Mouse (Mus musculus) heart, embryonic 11.5 days (tissue): ENCODE data around the gene Kdm6b. TPM values are rescaled to one million over a fixed set of nuclear protein-coding genes. Genes with fewer than 3 reads are reported as not detected.

ENCODE experiments used
- ATAC-seq: fragments of 200-750 bp; cut with Nextera tagmentation; replicated peaks from 2 replicates; pipeline ENCODE4 v1.8.0; 2017; ENCODE audit warnings: moderate library complexity; ENCODE audit not compliant: insufficient number of reproducible peaks, low FRiP score, low TSS enrichment
- H3K27ac ChIP-seq: fragments of 300-500 bp; sonication (generic); 2 replicates; pipeline ENCODE4 v1.5.1; 2014; ENCODE audit warnings: mild to moderate bottlenecking, low read depth, low read length
- H3K27me3 ChIP-seq: fragments of 300-500 bp; sonication (generic); 2 replicates; pipeline ENCODE4 v1.6.1; 2014; ENCODE audit warnings: mild to moderate bottlenecking, low read length, mixed read lengths; ENCODE audit not compliant: control insufficient read depth, insufficient read depth
- H3K36me3 ChIP-seq: fragments of 300-500 bp; sonication (generic); 2 replicates; pipeline ENCODE4 v1.6.1; 2014; ENCODE audit warnings: mild to moderate bottlenecking, low read length, moderate library complexity, mixed read lengths; ENCODE audit not compliant: control insufficient read depth, insufficient read depth
- H3K4me1 ChIP-seq: fragments of 300-500 bp; sonication (generic); 2 replicates; pipeline ENCODE4 v1.6.1; 2014; ENCODE audit warnings: low read length; ENCODE audit not compliant: control insufficient read depth, insufficient read depth
- H3K4me2 ChIP-seq: fragments of 300-500 bp; sonication (generic); 2 replicates; pipeline ENCODE4 v1.6.1; 2014; ENCODE audit warnings: mild to moderate bottlenecking, moderate library complexity
- H3K4me3 ChIP-seq: fragments of 300-500 bp; sonication (generic); 2 replicates; pipeline ENCODE4 v1.5.1; 2014; ENCODE audit warnings: low read depth, low read length
- H3K9ac ChIP-seq: fragments of 300-500 bp; sonication (generic); 2 replicates; pipeline ENCODE4 v1.6.1; 2014; ENCODE audit warnings: mild to moderate bottlenecking, low read depth, low read length, moderate library complexity
- H3K9me3 ChIP-seq: fragments of 300-500 bp; sonication (generic); replicated peaks from 2 replicates; pipeline ENCODE4 v1.6.1; 2016; ENCODE audit warnings: low read length; ENCODE audit not compliant: control insufficient read depth
- WGBS: fragments of 180-500 bp; shearing (Covaris S2); extraction: QIAGEN DNeasy Blood & Tissue Kit; methylation state at CpG from one replicate; pipeline ENCODE4 v1.1.7; 2014; ENCODE audit not compliant: insufficient replicate concordance; 5-methylcytosine and 5-hydroxymethylcytosine counted together
- polyA plus RNA-seq: library from polyadenylated mRNA; unstranded; fragments of >200 nt; fragmentation: Nextera tagmentation; extraction: Ambion mirVana; gene quantifications from 2 replicates; pipeline ENCODE4 v1.2.1, GENCODE M21; 2014

The Kdm6b gene
- polyA plus RNA-seq, 1 experiment from 2014 or later: 25.1 TPM

DNA sequence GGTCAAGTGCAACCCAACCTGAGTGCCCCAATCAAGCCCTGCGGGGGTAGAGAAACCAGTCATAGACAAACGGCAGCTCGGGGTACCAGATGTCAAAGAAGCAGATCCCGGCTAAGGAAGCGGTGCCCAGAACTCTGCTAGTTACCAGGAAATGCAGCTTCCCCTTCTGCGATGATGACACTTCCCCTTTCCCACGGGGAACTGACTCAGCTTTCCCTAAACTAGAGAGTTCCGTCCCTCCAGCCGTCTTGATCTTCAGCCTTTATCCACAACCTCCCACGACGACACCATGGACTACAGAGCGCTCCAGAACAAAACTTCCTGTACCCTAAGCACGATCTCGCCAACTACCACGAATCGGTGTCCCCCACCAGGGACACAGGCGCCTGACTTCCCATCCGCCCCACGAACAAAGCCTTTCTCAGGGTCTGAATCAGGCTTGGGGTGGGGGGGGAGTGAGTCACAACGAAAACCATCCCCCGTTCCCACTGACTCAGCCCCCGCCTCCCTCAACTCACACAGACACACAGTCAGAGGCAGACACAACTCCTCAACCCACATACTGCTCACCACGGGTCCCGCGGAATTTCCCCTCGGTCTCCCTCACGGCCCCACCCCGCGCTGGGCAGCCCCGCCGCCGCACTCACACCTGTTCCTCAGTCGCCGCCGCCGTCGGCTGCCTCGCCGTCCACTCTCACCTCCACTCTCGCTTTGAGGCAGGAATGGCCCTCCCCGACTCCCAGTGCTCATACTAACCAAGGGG lies 3.0 kb downstream of the Kdm6b start:
- Histone ChIP-seq H3K27ac (peak overlapping the region; percentile 98), H3K9ac (peak overlapping the region; percentile 92), H3K36me3 (peaks cover 25% of the 10 kb centered on the region), H3K4me1 (peaks cover 42% of the 10 kb centered on the region), H3K9me3 (no peaks in the 10 kb centered on the region), H3K4me2 (peak overlapping the region; percentile 99), H3K4me3 (peak overlapping the region; percentile 90), H3K27me3 (no peaks in the 10 kb centered on the region)
- under 1% methylated on average over 41 of the region's 41 CpGs for WGBS
- ATAC-seq: 0 out of 2 replicates have a peak, but pooled peaks have one; percentile 7

- Histone ChIP-seq H3K27me3 (no peaks in the 10 kb centered on the region), H3K4me2 (peak overlapping the region; percentile 99)
- 0% methylated on average over 18 of the region's 18 CpGs for WGBS
These were observed 3.5 kb downstream of the Kdm6b start for GRCm38 (mm10) chr11:69410045-69410309.

DNA sequence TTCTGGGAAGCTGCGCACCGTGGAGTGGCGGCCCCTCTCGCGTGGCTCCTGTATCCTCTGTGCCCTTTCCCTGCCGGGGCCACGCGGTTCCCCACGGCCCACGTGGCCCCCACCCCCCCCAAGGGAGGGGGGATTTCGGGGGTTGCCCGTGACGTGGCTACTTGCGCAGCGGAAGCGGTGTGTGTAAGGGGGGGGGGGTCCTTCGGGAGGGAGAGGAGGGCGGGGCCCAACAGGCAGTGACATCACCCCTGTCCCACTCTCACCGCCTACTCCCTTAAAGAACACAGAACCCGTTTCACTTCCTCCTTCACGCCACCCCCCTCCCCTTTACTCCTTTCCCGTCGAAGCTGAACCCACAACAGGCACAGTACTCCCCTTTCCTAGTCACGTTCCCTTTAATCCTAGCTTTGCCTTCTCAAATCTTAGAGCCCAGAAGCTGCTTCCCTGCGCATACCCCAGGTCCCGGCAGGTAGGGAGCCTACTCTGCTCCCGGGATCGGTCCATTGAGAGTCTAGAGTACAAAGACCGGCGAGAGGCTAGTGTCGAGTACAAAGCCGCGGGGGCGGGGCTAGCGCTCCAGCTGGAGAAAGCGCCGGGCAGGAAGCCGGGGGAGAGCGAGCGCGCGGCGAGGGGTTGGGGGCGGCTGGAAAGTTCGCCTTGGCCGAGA lies 4.0 kb downstream of the Kdm6b start:
- no peaks in the 10 kb centered on the region for H3K27me3 ChIP-seq
- WGBS: 0% methylated on average over 46 of the region's 46 CpGs
- peak overlapping the region; percentile 90 for H3K4me3 ChIP-seq
- H3K4me1 ChIP-seq: peaks cover 38% of the 10 kb centered on the region
- H3K4me2 ChIP-seq: peak overlapping the region; percentile 99
- peak overlapping the region; percentile 98 for H3K27ac ChIP-seq
- H3K9me3 ChIP-seq: no peaks in the 10 kb centered on the region
- H3K36me3 ChIP-seq: peaks cover 33% of the 10 kb centered on the region
- peak overlapping the region; percentile 92 for H3K9ac ChIP-seq
- ATAC-seq: peak; percentile 31; the same call in 1 of the 2 replicates

More at GRCm38 (mm10) chr11:69410045-69410309, 3.5 kb downstream of the Kdm6b start:
- Histone ChIP-seq H3K27ac (peak overlapping the region; percentile 98), H3K36me3 (peaks cover 29% of the 10 kb centered on the region), H3K4me3 (peak overlapping the region; percentile 90), H3K9ac (peak overlapping the region; percentile 92), H3K4me1 (peaks cover 42% of the 10 kb centered on the region), H3K9me3 (no peaks in the 10 kb centered on the region)
- no peak for ATAC-seq

DNA sequence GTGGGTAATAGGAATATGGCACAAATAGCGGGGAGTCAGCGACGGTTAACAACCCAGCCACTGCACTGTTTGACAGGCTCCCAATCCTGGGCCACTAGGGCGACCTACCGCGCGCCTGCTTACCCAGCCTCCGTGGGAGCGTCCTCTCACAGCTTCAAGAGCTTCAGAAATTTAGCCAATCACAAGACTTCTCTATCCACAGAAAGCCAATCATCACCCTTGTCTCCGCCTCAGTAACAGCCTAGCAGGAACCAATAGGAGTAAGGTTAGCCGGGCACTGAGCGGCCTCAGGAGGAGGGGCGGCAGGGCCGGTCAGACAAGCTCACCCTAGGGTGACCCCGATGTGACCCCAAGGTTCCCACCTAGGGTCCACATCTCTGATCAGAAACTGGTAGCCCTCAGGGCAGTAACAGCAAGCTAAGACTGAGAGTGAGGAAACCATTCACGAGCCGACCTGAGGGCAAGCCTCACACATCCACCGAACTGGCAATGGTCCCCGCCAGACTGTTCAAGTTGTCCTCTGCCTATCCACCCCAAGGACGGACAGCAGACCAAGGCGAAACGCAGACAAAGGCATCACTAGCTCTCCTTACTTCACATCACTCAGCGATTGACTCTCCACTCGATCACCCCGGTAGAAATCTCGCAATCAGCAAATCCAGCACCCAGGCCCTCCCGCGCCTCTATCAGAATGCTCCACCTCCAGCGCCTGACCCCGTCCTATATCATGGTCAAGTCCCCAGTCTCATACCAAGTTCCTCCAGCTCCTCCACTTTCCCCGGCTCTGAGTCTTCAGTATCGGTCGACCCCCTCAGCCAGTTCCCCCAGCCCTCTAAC lies 4.7 kb downstream of the Kdm6b start:
- Histone ChIP-seq H3K9me3 (no peaks in the 10 kb centered on the region), H3K4me1 (peaks cover 30% of the 10 kb centered on the region), H3K9ac (peak overlapping the region; percentile 92), H3K4me2 (peak overlapping the region; percentile 99), H3K27me3 (no peaks in the 10 kb centered on the region), H3K27ac (peak overlapping the region; percentile 98), H3K36me3 (peaks cover 38% of the 10 kb centered on the region), H3K4me3 (peak overlapping the region; percentile 90)
- WGBS: 1% methylated on average over 33 of the region's 33 CpGs
- peak; percentile 70 for ATAC-seq

- Histone ChIP-seq H3K4me3 (peak overlapping the region; percentile 90; the same call in 1 of the 2 replicates), H3K36me3 (peaks cover 43% of the 10 kb centered on the region), H3K27ac (no peak overlapping the region), H3K9me3 (no peaks in the 10 kb centered on the region), H3K27me3 (no peaks in the 10 kb centered on the region), H3K4me1 (peaks cover 19% of the 10 kb centered on the region), H3K4me2 (peak overlapping the region; percentile 99), H3K9ac (no peak overlapping the region)
- WGBS: 85% methylated on average over 4 of the region's 4 CpGs
- ATAC-seq: no peak
These were observed 5.8 kb downstream of the Kdm6b start for GRCm38 (mm10) chr11:69407724-69408004.

DNA sequence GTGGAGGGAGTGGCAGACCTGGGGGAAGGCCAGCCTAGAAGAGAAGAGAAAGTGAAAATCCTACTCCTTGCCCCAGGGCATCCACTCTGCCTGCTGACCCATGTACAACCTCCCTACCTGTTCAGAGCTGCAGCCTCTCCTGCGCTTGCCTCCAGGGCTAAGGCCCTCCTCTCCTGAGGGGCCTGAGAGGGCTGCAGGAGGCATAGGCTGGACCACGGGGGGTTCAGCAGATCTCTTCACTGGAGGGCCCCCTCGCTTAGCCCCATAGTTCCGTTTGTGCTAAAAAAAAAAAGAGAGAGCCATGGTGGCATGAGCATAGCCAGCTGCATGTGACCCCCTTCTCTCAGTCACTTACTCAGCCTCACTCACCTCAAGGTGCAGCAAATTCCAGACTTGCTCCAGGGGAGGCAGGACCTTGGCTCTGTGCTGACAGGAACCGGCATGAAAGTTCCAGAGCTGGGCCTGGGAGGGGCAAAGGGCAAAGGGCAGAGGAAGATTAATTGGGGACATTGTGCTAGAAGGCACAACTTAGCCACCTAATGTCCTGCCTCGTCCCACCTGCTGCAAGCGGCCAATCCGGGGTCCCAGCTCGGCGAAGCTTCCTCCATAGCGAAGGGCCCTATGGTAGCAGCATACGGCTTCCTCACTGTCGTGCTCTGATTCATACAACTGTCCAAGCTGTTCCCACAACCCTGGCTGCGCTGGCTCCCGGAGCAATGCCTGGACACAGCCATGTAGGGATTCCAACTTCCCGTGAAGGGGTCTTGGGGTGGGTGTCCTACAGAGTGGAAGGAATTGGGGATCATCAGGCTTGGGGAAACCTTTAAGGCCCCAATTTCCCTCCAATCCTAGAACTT lies 6.4 kb downstream of the Kdm6b start:
- Histone ChIP-seq H3K36me3 (peaks cover 43% of the 10 kb centered on the region), H3K27ac (no peak overlapping the region), H3K27me3 (no peaks in the 10 kb centered on the region), H3K4me2 (no peak overlapping the region), H3K9ac (no peak overlapping the region), H3K9me3 (no peaks in the 10 kb centered on the region), H3K4me3 (no peak overlapping the region), H3K4me1 (peaks cover 14% of the 10 kb centered on the region)
- ATAC-seq: no peak
- WGBS: 88% methylated on average over 16 of the region's 16 CpGs

DNA sequence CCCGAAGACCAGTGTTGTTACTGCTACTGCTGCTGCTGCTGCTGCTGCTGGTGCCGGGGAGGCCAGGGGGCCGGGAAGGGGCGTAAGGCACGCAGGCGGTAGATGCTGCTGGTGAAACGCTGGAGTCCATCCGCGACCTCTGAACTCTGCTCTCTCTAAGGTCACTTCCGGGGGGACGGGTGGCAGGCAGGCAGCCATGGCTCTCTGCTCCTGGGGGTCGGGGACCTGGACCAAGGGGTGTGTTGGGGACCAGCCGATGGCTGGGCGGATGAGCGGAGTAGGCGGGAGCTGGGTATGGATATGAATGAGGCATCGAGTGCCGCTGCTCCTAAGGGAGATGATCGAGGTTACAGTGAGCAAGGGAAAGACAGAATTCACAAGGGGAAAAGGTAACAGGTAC lies 7.2 kb downstream of the Kdm6b start:
- peaks cover 48% of the 10 kb centered on the region for H3K36me3 ChIP-seq
- H3K4me2 ChIP-seq: no peak overlapping the region
- no peak overlapping the region for H3K4me3 ChIP-seq
- no peak overlapping the region for H3K9ac ChIP-seq
- H3K27ac ChIP-seq: no peak overlapping the region
- H3K9me3 ChIP-seq: no peaks in the 10 kb centered on the region
- no peaks in the 10 kb centered on the region for H3K27me3 ChIP-seq
- WGBS: 87% methylated on average over 19 of the region's 19 CpGs
- ATAC-seq: no peak
- peaks cover 8% of the 10 kb centered on the region for H3K4me1 ChIP-seq
